Mouse (Mus musculus) cerebellum, adult 9-11 months (tissue): ENCODE measurements around the gene Etv6.
"Not testable (repeated sequence)": the region's sequence is repeated elsewhere in the genome, so short reads cannot be mapped to it uniquely, and the experiment has no call there.

ENCODE experiments used
- DNase-seq: peaks from one replicate; pipeline ENCODE4 v3.0.0; 2022

Gene Etv6

GRCm38 (mm10) chr6:134035490-134036405 is at the start of gene Etv6:
Etv6 (plus strand) TSS chr6:134035700.
- DNase-seq = peak; percentile 78

- DNase-seq = no peak
Observed at GRCm38 (mm10) chr6:133986161-133986560, 49.3 kb upstream of the Etv6 start.

- DNase-seq = no peak
Observed at GRCm38 (mm10) chr6:133987068-133987591, 48.4 kb upstream of the Etv6 start.

GRCm38 (mm10) chr6:133988011-133988410 is 47.5 kb upstream of the Etv6 start:
- no peak for DNase-seq

GRCm38 (mm10) chr6:133997461-133997860 is 38.0 kb upstream of the Etv6 start:
- DNase-seq = no peak

GRCm38 (mm10) chr6:133997935-133998334 is 37.6 kb upstream of the Etv6 start:
- DNase-seq = no peak

- DNase-seq = not testable (repeated sequence)
Observed at GRCm38 (mm10) chr6:134014488-134015110, 20.9 kb upstream of the Etv6 start.

GRCm38 (mm10) chr6:134018807-134019206 is 16.7 kb upstream of the Etv6 start:
- no peak for DNase-seq

- no peak for DNase-seq
Observed at GRCm38 (mm10) chr6:134020821-134021220, 14.7 kb upstream of the Etv6 start.

- DNase-seq = no peak
Observed at GRCm38 (mm10) chr6:134026264-134026663, 9.2 kb upstream of the Etv6 start.

- no peak for DNase-seq
Observed at GRCm38 (mm10) chr6:134027022-134027421, 8.5 kb upstream of the Etv6 start.

- DNase-seq = no peak
Observed at GRCm38 (mm10) chr6:134032451-134032850, 3.0 kb upstream of the Etv6 start.

GRCm38 (mm10) chr6:134034436-134034835 is 1.1 kb upstream of the Etv6 start:
- peak; percentile 53 for DNase-seq

GRCm38 (mm10) chr6:134034904-134035489 is 503 bp upstream of the Etv6 start:
- peak; percentile 85 for DNase-seq

- no peak for DNase-seq
Observed at GRCm38 (mm10) chr6:134036491-134036911, 1.0 kb downstream of the Etv6 start.

- no peak for DNase-seq
Observed at GRCm38 (mm10) chr6:134036951-134037431, 1.5 kb downstream of the Etv6 start.

GRCm38 (mm10) chr6:134037960-134038359 is 2.5 kb downstream of the Etv6 start:
- no peak for DNase-seq

GRCm38 (mm10) chr6:134038881-134039280 is 3.4 kb downstream of the Etv6 start:
- DNase-seq = no peak

GRCm38 (mm10) chr6:134039351-134039750 is 3.9 kb downstream of the Etv6 start:
- DNase-seq = no peak

GRCm38 (mm10) chr6:134040312-134040711 is 4.8 kb downstream of the Etv6 start:
- DNase-seq = no peak

- no peak for DNase-seq
Observed at GRCm38 (mm10) chr6:134041286-134041685, 5.8 kb downstream of the Etv6 start.

- no peak for DNase-seq
Observed at GRCm38 (mm10) chr6:134041916-134042315, 6.4 kb downstream of the Etv6 start.

GRCm38 (mm10) chr6:134043545-134043944 is 8.0 kb downstream of the Etv6 start:
- no peak for DNase-seq
